Mouse (Mus musculus): ENCODE measurements around the gene D5Ertd579e.

D5Ertd579e gene

DNA sequence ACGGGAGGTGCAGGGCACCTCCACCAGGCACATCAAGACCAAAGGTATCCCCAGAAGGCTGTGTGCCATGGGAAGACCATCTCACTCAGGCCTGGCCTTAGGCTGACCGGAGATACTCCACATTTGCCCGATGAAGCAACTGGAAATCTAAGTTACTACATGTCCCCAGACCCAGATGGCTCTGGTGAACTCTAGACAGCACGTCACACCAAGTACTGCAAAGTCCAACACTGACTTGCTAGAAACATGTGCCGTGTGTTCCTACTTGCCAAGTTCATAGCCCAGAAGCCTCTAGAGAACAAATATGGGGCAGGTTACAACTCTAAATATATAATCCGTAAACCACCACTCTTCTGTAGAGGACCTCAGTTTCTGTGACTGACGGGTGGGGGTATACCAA lies 125.7 kb downstream of the D5Ertd579e start:
- DNase-seq (ENCODE audit: low spot score): peak; percentile 55

DNA sequence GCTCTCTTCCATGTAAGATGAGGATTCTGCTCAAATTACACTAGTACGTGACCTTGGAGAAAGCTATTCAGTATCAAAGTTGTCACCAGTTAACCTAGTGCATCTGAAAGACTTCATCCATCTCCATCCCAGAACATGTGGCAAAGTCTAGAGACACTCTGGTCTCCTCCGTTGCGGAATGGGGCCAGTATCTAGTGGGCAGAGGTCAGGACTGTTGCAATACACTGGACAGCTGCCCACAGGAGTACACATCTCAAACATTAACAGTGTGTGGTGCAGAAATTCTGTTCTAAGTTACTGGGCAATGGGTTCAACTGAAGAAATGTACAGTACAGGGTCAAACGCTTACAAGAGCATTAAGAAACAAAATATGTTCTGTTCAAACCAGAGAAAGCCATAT lies 127.7 kb downstream of the D5Ertd579e start:
- DNase-seq (ENCODE audit: low spot score): peak; percentile 86

DNA sequence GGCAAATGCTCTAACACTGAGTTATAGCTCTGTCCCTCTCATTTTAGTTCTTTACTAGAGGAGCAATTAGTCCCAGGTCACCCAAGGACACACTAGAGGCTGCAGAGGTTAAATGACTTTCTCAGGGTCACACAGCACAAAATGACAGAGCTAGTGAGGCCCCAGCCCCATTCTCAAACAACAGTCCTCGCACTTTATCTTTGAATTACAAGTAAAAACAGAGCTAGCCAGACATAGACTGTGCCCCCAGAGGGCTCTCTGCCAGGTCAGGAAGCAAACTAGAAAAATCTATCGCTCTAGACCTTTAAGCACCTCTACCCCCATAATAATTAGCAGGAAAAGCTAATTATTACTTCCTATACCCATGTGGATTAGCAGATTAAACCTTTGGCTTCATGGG lies 128.2 kb downstream of the D5Ertd579e start:
- no peak for DNase-seq (ENCODE audit: low spot score)

DNA sequence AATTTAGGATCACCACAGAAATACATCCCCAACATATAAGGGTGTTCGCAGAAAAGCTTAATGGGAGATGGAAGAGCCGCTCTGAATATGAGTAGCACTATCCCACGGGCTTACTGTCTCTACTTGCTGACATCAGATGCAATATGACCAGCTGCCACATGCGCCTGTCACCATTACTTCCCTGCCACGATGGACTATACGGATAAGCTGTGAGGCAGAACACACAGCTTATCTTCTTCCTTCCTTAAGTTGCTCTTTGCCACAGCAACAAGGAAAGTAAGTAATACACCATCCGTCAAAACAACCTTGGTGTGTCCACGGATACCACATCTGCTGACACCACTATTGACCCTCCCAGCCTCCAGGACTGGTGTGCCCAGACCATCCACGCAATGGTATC lies 131.3 kb downstream of the D5Ertd579e start:
- DNase-seq (ENCODE audit: low spot score): no peak

DNA sequence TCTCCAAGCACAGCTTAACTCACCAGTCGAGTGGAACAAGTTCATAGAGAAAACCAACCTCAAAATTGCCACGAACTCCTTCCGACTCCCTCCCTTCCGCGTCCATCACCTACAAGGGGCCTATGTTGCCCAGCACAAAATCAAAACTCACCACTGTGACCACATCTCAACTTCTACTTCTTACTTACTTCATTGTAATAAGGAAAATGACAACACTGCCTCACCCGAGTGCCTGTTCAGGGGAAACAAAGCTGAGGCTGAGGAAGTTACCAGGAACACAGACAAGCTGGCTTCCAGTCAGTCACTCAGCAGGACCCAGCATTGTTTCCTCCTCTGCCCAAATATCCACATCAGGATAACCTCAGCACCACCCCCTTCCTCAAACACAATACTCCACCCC lies 132.1 kb downstream of the D5Ertd579e start:
- no peak for DNase-seq (ENCODE audit: low spot score)

DNA sequence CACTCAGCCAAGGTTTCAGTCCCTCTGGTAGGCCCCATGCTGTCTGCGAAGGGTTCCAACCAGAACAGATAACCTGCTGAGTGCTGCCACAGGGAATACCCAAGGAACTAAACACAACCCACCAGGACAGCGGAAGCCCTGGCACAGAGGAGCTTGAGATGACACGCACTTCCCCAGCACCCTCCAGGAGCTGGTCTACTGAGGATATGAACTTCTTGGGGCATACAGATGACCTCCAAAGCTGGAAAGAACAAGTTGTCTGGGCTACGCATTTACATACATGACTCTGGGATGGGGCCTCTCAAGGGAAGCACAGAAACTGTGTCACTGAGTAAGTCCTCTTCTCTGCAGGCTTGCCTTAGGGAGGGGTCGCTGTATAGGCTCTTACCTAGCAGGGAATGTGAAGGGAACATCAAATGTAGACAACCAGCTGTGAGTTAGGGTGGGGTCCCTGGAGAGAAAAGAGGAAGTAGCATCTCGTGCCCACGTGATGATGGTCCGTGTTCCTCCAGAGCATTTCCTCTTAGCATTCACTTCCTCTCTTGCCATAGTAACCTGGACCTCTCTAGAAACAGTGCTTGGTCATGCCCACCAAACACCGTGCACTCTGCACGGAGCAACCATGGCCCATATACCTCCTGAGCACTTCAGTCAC lies 132.9 kb downstream of the D5Ertd579e start:
- no peak for DNase-seq (ENCODE audit: low spot score)

DNA sequence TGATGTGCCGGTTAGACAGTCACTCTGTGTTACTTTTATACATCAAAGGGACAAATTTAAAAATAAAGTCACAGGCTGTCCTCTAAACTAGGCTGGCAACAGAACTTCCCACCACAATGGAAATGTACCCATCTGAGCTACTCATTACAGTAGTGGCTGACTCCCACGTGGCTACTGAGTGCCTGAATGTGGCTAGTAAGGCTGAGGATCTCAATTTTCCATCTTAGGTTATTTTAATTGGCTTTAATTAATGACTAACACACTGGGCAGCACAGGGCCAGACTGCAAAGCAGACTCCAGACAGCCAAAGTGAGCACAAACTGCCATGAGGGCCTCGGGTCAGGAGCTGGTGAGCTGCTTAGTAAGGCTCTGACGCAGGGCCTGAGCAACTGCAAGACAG lies 134.3 kb downstream of the D5Ertd579e start:
- no peak for DNase-seq (ENCODE audit: low spot score)

DNA sequence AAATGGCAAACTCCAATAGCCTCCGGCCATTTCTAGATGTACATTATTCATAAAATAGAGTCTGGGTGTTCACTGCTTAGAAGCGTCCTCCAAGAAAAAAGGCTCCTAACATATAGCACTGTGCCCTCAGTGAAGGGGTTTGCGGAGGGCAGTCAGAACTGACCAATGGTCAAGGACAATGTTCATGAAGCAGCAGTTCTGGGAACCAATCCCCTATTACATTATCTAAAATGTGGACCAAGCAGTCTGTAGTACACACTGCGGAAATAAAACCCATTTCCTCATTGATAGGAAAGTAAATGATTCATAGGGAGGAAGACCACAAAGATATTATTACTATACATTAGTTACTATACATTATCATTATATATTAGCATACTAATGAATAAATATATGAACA lies 135.3 kb downstream of the D5Ertd579e start:
- no peak for DNase-seq (ENCODE audit: low spot score)

DNA sequence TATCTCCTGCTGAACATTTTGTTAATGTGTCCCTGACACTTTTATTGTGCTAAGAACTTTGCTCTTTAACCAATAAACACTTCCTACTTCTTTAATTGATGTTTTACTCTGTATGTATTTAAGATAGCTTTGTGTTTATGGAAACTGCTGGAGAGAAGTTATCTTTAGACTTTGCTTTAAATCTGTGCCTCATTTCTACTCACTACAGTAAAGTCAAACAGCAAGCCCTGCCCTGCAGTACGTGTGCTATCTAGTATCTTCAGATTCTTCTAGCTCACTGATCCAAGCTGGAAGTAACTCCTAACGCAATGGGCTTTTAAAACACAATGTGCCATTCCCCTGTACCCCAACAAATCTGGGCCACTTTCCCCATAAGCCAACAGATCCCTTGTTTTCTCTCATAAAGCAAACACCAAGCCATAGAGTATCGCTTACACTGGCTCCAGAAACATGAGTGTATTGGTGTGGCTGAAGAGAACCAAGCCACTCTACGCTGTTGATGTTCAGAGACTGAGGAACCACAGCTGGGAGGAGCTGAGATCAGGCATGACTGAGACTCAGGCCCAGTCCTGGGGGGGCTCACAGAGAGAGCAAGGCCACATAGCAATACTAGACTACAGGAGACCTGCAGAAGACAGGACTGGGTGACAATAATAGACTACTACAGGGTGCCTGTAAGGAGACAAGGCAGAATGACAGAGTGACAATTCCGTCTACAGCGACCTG lies 136.2 kb downstream of the D5Ertd579e start:
- DNase-seq (ENCODE audit: low spot score): no peak

DNA sequence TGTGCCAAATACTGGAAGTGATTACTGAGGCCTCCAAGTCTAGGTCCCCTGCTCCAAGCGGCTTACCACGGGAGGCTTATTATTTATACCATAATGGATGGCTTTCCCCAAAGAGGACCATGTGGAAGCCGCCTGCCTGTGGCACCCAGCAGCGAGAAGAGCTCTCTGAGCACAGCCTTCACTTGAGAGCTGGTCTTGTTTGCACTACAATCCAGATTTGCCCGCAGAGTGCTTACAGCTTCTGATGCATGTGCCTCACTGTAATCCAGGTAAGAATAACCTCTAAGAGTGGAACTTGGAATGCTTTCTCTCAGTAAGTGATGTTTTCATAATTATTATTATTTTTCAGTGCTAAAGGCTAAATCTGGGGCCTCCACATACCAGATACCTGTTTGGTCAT lies 136.7 kb downstream of the D5Ertd579e start:
- DNase-seq (ENCODE audit: low spot score): no peak

DNA sequence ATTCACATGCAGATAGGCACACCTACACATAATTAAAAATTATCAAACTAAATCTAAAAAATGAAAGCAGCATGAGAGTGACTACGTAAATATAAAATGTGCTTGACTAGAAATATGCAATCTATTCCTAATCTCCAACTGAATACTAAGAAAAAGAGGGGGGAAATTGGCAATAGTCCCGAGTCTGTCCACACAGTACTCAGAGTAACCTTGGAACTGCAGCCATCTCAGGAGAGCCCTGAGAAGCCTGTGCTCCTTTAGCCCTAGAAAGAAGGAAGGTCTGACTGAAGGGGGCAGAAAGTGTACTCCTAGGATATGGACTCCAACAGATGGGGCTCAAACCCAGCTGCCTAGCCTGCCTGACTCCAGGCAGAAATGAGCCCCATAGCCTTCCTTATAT lies 137.3 kb downstream of the D5Ertd579e start:
- DNase-seq (ENCODE audit: low spot score): no peak

DNA sequence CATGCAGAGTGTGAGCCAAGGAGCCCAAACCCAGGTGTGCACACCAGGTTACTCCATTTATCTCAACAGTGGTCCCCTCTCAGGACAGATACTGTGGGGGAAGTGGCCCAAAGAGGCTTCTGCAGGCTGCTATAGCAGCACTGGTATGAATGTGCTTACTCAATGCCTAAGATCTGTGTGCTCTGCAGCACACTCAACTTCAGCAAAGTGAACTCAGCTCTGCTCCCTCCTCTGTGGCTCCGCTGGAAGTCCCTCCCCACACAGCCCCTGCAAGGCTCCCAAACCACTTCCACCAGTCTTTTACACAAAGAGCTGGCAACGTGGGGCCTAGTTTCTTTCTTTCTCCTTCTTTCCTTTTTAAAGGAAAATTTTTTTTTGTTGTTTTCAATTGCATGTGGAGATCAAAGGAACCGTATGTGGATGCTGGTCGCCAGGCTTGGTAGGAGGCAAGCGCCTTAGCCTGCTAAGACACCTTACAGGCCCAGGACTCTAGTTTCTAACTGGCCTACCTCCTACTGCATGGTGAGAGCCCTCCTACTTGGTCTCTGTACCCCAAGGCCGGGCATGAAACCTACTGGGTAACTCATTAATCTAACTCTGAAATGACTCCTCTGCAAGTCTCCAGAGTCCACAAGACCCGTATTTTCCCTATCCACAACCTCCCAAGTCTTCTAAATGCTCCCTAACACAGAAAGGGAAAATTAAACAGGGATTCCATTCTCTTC lies 138.1 kb downstream of the D5Ertd579e start:
- no peak for DNase-seq (ENCODE audit: low spot score)

DNA sequence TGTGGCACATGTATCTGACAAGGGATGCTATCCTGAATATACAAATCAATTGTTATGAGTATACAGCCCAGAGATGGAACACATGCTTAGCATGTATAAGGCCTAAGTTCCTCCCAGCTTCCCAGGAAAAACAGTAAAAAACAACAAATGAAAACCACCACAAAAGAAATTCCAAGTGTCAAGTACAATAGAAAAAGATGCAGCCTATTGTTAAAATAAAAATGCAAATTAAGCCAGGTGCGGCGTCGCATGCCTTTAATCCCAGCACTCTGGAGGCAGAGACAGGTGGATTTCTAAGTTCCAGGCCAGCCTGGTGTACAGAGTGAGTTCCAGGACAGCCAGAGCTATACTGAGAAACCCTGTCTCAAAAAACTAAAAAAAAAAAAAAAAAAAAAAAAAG lies 138.9 kb downstream of the D5Ertd579e start:
- DNase-seq (ENCODE audit: low spot score): no peak

DNA sequence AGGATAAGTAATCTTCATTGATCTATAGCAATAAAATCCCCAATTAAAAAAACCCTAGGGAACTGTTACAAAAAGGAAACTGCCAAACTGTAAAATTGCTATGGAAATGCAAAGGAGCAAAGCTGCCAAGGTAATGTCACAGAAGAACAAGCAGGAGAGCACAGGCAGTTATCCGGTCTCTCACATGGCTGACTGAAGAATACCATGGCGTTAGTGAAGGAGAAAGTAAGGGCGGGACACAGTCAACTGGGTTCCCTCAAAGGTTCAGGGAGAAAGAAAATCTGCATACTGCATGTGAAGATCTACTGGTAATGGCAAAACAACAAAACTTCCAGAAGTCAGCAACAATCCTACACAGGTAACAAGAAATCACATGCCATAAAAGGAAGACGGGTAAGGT lies 139.5 kb downstream of the D5Ertd579e start:
- no peak for DNase-seq (ENCODE audit: low spot score)

DNA sequence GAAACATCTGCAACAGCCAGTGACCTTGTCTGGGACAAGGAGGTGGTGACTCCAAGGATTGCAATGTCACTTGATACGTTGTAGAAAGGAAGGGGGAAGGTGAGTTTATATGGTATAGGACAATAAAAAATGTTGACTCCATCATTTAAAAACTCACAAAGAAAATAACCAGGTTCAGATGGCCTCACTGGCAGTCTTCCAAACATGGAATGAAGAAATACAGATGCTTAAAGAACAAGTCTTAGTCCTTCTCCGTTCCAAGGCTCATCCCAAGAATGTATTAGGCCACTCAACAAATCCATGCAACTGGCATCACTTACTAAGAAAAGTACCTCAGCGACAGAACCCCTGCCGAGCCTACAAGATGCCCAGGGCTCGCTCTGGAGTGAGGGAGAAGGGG lies 141.3 kb downstream of the D5Ertd579e start:
- DNase-seq (ENCODE audit: low spot score): peak; percentile 62

DNA sequence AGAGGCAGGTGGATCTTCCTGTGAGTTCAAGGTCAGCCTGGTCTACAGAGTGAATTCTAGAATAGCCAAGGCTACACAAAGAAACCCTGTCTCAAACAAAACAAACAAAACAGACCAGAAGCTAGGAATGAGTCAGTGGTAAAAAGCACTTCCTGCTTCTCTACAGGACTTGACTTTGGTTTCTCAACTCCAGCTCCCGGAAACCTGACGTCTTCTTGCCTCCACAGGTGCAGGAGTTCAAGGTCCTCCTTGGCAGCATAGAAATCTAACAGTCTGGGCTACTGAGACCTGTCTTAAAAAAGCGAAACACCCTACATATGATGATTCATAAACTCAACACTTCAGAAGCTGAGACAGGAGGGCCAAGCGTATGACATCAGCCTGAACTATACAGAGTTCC lies 141.9 kb downstream of the D5Ertd579e start:
- DNase-seq (ENCODE audit: low spot score): no peak

DNA sequence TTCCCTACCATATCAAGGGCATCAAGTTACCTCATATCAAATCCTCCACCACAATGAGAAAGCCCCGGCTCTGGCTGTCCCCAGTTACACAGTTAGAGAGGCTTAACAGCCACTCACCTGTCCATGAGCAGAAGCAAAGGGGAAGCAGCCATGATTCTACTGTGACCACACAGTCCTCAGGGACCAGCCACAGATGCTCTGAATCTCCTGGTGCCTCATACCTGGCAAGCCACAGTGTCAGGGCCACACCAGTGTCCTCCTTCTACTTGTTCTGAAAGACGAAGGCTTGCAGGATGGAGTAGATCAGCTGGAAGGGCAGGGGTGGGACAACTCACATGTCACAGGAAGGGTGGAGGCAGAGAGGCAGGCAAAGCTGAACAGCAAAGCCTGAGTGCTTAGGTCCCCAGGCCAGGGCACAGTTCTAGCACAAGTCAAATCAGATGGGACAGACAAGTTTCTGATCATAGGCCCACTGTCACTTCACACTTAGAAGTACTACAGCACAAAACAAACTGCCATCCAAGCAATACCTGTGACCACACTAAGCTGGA lies 142.7 kb downstream of the D5Ertd579e start:
- no peak for DNase-seq (ENCODE audit: low spot score)

DNA sequence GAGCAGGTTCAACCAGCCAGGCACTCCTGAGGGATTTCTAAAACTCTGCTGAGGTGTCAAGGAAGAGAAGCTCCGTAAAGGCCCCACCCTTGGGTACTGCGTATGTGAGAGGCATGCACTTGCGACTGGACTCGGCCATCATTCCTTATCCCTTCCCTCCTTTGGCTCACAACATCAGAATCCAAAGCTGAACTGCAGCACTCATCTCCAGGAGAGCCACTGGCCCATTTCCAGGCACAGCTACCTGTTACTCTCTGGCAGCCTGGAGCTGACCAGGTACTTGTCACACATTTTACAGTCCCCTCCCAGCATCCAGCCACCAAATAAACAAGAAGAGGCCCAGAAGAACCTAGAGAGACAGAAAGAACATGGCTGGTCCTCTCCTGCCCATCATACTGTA lies 143.4 kb downstream of the D5Ertd579e start:
- DNase-seq (ENCODE audit: low spot score): no peak

Measured in adipocyte (in vitro differentiated cells).